8 mouse cellular contexts compared by ENCODE assay signal in the genomic region with DNA sequence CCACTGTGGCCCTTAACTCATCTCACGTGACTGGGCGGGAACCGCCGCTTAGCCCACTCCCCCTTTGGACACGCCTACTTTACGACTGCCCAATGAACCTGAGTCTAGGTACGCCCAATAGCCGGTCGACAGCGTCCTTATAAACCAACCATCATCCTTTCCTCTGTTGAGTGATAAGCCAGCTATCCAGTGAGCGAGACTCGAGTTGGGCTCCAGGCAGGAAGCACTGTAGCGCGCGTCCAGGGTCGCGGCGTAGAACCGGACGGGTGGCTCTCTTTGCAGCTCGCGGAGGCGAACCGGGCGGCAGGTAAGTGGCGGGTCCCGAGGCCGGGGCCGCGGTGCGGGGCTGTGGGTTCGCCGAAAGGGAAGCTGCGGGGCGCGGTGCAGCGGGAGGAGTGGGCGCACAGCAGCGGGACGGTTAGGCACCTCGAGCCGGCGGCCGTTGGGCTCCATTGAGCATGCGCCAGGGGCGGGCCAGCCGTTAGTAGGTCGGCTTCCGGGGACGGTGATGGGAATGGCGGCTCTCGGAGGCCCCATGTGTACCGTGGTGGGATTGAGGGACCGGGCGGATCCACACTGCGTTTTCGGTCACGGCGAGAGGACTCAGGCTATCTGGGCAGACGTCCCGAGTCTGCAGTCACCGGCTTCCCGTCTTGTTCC. TPM values are rescaled to one million over a fixed set of nuclear protein-coding genes. Genes with fewer than 3 reads are reported as not detected.
DNase-seq lines count a peak whose midpoint lies in the region; ATAC-seq and TF ChIP-seq lines count a peak whose summit lies in the region.

Gene Ddx39, plus strand, starts transcription at position 147 of the 660 bp plus-strand sequence.

- peak; percentile 47; the same call in 1 of the 2 replicates for TF ChIP-seq EP300 in ES-Bruce4 (IDR thresholded peaks at IDR 0.05; ENCODE audit: insufficient read depth, low read depth, low read length)
- no peak for TF ChIP-seq EP300 in liver, postnatal 0 days (IDR thresholded peaks at IDR 0.05; ENCODE audit: low read depth)

- no peaks in the 10 kb centered on the region for H3K4me1 ChIP-seq in ES-Bruce4 (ENCODE audit: control insufficient read depth, insufficient read depth, low read length)
- H3K4me1 ChIP-seq in forebrain, embryonic 13.5 days = peaks cover 17% of the 10 kb centered on the region
- H3K4me1 ChIP-seq in liver, postnatal 0 days (ENCODE audit: insufficient read depth) = peaks cover 17% of the 10 kb centered on the region
- peaks cover 16% of the 10 kb centered on the region; the same call in 1 of the 2 replicates for H3K4me1 ChIP-seq in neural tube, embryonic 14.5 days (ENCODE audit: control insufficient read depth, insufficient read depth, low read length)

- peak; percentile 100 for ATAC-seq in cerebellum, adult (ENCODE audit: insufficient number of reproducible peaks, low FRiP score, low TSS enrichment)
- ATAC-seq in forebrain, embryonic 13.5 days = peak; percentile 100
- ATAC-seq in liver, postnatal 0 days = peak; percentile 100
- peak; percentile 100 for ATAC-seq in neural tube, embryonic 14.5 days (ENCODE audit: low read depth)

- DNase-seq in heart, postnatal 10 days = peak; percentile 97 to 98
- DNase-seq in large intestine, adult 2 months (ENCODE audit: low read depth, low spot score) = peak; percentile 100
- peak; percentile 95 for DNase-seq in liver, postnatal 0 days
- DNase-seq in testis, postnatal 10 days (ENCODE audit: low spot score) = peak; percentile 92

- WGBS in forebrain, embryonic 13.5 days = under 1% methylated on average over 63 of the region's 63 CpGs
- under 1% methylated on average over 63 of the region's 63 CpGs for WGBS in large intestine, adult 2 months
- WGBS in liver, postnatal 0 days (ENCODE audit: insufficient replicate concordance) = 1% methylated on average over 61 of the region's 63 CpGs
- WGBS in neural tube, embryonic 14.5 days = under 1% methylated on average over 63 of the region's 63 CpGs

- intact Hi-C loops in heart, postnatal 10 days (cut with DNase I) = loop anchor here (2.0 to 5.0 kb wide), 2 partner anchors 16 to 53 kb away; partner anchors contain the start of gene Pkn1

- H3K9me3 ChIP-seq in ES-Bruce4 (replicated peaks; ENCODE audit: control insufficient read depth, insufficient read depth, low read length, poor library complexity, severe bottlenecking) = no peaks in the 10 kb centered on the region
- H3K9me3 ChIP-seq in forebrain, embryonic 13.5 days (replicated peaks) = no peaks in the 10 kb centered on the region
- H3K9me3 ChIP-seq in liver, postnatal 0 days (ENCODE audit: low read length) = no peaks in the 10 kb centered on the region
- no peaks in the 10 kb centered on the region for H3K9me3 ChIP-seq in neural tube, embryonic 14.5 days (ENCODE audit: control insufficient read depth, low read length)

- peak within 1 kb of the TSS; percentile 94 for H3K4me2 ChIP-seq in forebrain, embryonic 13.5 days
- peak within 1 kb of the TSS; percentile 91 for H3K4me2 ChIP-seq in liver, postnatal 0 days (ENCODE audit: low read depth, low read length)
- peak within 1 kb of the TSS; percentile 79 for H3K4me2 ChIP-seq in neural tube, embryonic 14.5 days (ENCODE audit: low read depth, low read length)

- no peak for TF ChIP-seq POLR2A in ES-Bruce4 (IDR thresholded peaks at IDR 0.05; ENCODE audit: insufficient read depth, low read length)

- H3K27me3 ChIP-seq in ES-Bruce4 (ENCODE audit: control insufficient read depth, insufficient read depth, low read length, poor library complexity, severe bottlenecking) = no peaks in the 10 kb centered on the region
- 0 out of 2 replicates have a peak, but pooled peaks cover 6% of the 10 kb centered on the region for H3K27me3 ChIP-seq in forebrain, embryonic 13.5 days
- no peaks in the 10 kb centered on the region for H3K27me3 ChIP-seq in liver, postnatal 0 days (ENCODE audit: insufficient read depth, low read length)
- no peaks in the 10 kb centered on the region for H3K27me3 ChIP-seq in neural tube, embryonic 14.5 days (ENCODE audit: control insufficient read depth, insufficient read depth, low read length)

- H3K9ac ChIP-seq in ES-Bruce4 (ENCODE audit: low read depth, poor library complexity, severe bottlenecking) = peak within 1 kb of the TSS; percentile 87
- H3K9ac ChIP-seq in forebrain, embryonic 13.5 days = peak within 1 kb of the TSS; percentile 87
- peak within 1 kb of the TSS; percentile 94 for H3K9ac ChIP-seq in liver, postnatal 0 days (replicated peaks)
- peak within 1 kb of the TSS; percentile 69 for H3K9ac ChIP-seq in neural tube, embryonic 14.5 days (replicated peaks; ENCODE audit: low read depth, low read length)

- no peak for TF ChIP-seq CTCF in ES-Bruce4 (IDR thresholded peaks at IDR 0.05; ENCODE audit: low read depth, low read length)
- no peak for TF ChIP-seq CTCF in liver, postnatal 0 days (IDR thresholded peaks at IDR 0.05; ENCODE audit: low read depth)

- peak within 1 kb of the TSS; percentile 96 for H3K4me3 ChIP-seq in ES-Bruce4 (ENCODE audit: low read depth, low read length)
- peak within 1 kb of the TSS; percentile 96 for H3K4me3 ChIP-seq in forebrain, embryonic 13.5 days
- H3K4me3 ChIP-seq in liver, postnatal 0 days (ENCODE audit: low read depth, low read length) = peak within 1 kb of the TSS; percentile 100
- H3K4me3 ChIP-seq in neural tube, embryonic 14.5 days (ENCODE audit: low read depth, low read length) = peak within 1 kb of the TSS; percentile 70

- peaks cover 21% of the 10 kb centered on the region for H3K36me3 ChIP-seq in ES-Bruce4 (ENCODE audit: control insufficient read depth, insufficient read depth, low read length, poor library complexity, severe bottlenecking)
- H3K36me3 ChIP-seq in forebrain, embryonic 13.5 days (ENCODE audit: poor library complexity, severe bottlenecking) = peaks cover 12% of the 10 kb centered on the region
- H3K36me3 ChIP-seq in liver, postnatal 0 days (replicated peaks; ENCODE audit: insufficient read depth, low read length) = peaks cover 10% of the 10 kb centered on the region
- H3K36me3 ChIP-seq in neural tube, embryonic 14.5 days (ENCODE audit: control insufficient read depth, insufficient read depth, low read length) = peaks cover 5% of the 10 kb centered on the region; the same call in 1 of the 2 replicates

- peak within 1 kb of the TSS; percentile 15 for H3K27ac ChIP-seq in ES-Bruce4 (ENCODE audit: insufficient read depth, low read length)
- H3K27ac ChIP-seq in forebrain, embryonic 13.5 days = peak within 1 kb of the TSS; percentile 91
- H3K27ac ChIP-seq in liver, postnatal 0 days (ENCODE audit: low read depth) = peak within 1 kb of the TSS; percentile 98
- peak within 1 kb of the TSS; percentile 85 for H3K27ac ChIP-seq in neural tube, embryonic 14.5 days (ENCODE audit: low read depth, low read length)

RNA-seq across cellular contexts. Expression of gene Ddx39, which starts in this region (rescaled TPM):
- polyA plus RNA-seq in ES-Bruce4 (2011; ENCODE audit: insufficient read depth, insufficient read length, low read depth, missing spikeins) = 117 and 121 TPM in 2 replicates
- 183 and 200 TPM in 2 replicates for polyA plus RNA-seq in forebrain, embryonic 13.5 days (2015; fragmentation: Nextera tagmentation; extraction: Ambion mirVana)
- total RNA-seq in heart, postnatal 10 days (2021) = 10 to 100 TPM; 37.5 to 38.4 TPM
- polyA plus RNA-seq in large intestine, adult 2 months (2012; rRNA removed) = 94.5 and 106 TPM in 2 replicates
- polyA plus RNA-seq in liver, postnatal 0 days (2015; fragmentation: Nextera tagmentation; extraction: Ambion mirVana) = 68.5 and 80.9 TPM in 2 replicates
- 82.6 and 83.3 TPM in 2 replicates for polyA plus RNA-seq in neural tube, embryonic 14.5 days (2014; fragmentation: Nextera tagmentation; extraction: Ambion mirVana)

Comparison
In these comparisons a context has a peak if more than half of its experiments do, and no peak if none do; other contexts are left out.
1. Peak in every context shown above with its lines: DNase-seq, ATAC-seq, H3K4me3 ChIP-seq and H3K27ac ChIP-seq.
2. H3K27ac ChIP-seq: peak in every context shown above with its lines; median percentile 98 in liver, postnatal 0 days; 91 in forebrain, embryonic 13.5 days; 85 in neural tube, embryonic 14.5 days; 15 in ES-Bruce4.